Mouse (Mus musculus) Patski (cell line): Measurements from ENCODE around the gene Gli3. TPM values are rescaled to one million over a fixed set of nuclear protein-coding genes. Genes with fewer than 3 reads are reported as not detected.

Experiments
- ATAC-seq: fragments of 100-300 bp; one replicate; pipeline ENCODE4 v1.8.0; 2021
- CTCF ChIA-PET: fragments of 350-600 bp; sonication (Branson Sonifier 250); formaldehyde crosslinking; loops from one replicate; lab custom pipeline; 2022; ENCODE audit warnings: inconsistent platforms; lab: Charles Lee
- POLR2A ChIA-PET: fragments of 350-600 bp; sonication (Branson Sonifier 250); formaldehyde crosslinking; loops from one replicate; lab custom pipeline; 2022; ENCODE audit warnings: antibody characterized with exemption, inconsistent platforms; lab: Charles Lee
- DNase-seq: peaks from one replicate; pipeline ENCODE4 v3.0.0-alpha.2; 2011; ENCODE audit warnings: low read depth, low spot score
- H3K27me3 ChIP-seq: fragments of 371-371 bp; one replicate; pipeline ENCODE4 v1.5.1; 2021
- CTCF ChIP-seq: fragments of 100-300 bp; IDR thresholded peaks from one replicate; pipeline ENCODE4 v1.5.1; 2021
- in situ Hi-C: fragments of 300-500 bp; cut with MboI; formaldehyde crosslinking; loops from 3 replicates; pipeline ENCODE4 v1.11.1; 2018; ENCODE audit warnings: low pct_unique_long_range_greater_than_20kb, mixed read lengths
- polyA plus RNA-seq: library from polyadenylated mRNA; unstranded; gene quantifications from one replicate; pipeline ENCODE4 v1.2.3, GENCODE M21; 2021

The Gli3 gene
- polyA plus RNA-seq, 1 experiment from 2014 or later: 14.7 TPM

DNA sequence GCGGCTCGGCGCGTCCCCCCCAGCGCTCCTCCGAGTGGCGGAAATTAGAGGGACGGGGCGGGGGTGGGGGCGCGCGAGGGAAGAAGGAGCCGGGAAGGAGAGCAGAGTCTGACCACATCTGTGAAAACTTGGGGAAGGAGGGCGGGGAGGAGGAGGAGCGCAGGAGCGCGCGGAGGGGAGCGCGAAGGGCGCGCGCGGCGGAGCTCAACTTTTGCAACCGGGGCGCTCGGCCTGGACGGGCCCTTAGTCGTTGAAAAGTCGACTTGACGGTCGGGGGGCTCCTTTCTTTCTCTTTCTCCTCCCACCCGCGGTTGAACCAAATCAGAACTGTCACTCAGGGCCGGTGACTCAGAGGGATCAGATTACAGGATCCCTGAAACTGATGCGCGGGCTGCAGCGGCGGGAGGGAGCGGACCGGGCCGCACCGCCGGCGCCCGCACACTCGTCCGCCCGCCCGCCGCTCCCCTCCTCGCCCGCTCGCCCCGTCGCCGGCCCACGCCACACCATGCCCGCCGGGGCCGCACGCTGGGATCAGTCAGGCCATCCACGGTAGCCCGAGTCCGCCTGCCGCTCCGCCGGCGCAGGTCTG, 551 bp downstream of the Gli3 start:
- CTCF ChIA-PET: no interaction called here
- ATAC-seq: peak; percentile 60
- no peaks in the 10 kb centered on the region for H3K27me3 ChIP-seq
- POLR2A ChIA-PET: interaction anchor here (0.6 kb wide), 1 partner anchor 36 kb away, joined by 3 read pairs; no protein-coding TSS in a partner anchor
- DNase-seq: no peak
- TF ChIP-seq CTCF: no peak
- in situ Hi-C loops: loop anchor here (5.0 kb wide), 2 partner anchors 254 to 294 kb away; no protein-coding TSS in a partner anchor

DNA sequence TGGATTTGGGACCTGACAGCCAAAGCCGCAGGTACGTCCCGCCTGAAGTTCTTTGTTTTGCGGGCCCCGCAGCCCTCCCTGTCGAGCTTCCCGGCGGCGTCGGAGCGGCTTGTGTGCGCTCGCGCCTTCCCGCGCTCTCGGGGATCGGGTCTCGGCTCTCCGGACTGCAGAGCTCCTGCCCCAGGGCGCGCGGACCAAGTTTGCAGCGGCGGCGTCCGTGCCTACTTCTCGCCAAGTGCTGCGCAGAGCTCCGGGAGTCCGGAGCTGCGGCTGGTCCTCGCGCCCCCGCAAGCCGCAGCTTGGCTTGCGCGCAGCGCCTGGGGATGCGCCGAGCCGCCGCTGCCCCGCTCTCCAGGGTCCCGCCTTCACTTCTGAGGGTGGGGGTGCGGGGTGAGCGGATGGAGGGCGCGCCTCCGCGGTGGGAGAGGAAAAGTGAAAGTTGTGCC, 1.1 kb downstream of the Gli3 start:
- CTCF ChIA-PET: no interaction called here
- ATAC-seq: peak; percentile 18
- TF ChIP-seq CTCF: no peak

DNA sequence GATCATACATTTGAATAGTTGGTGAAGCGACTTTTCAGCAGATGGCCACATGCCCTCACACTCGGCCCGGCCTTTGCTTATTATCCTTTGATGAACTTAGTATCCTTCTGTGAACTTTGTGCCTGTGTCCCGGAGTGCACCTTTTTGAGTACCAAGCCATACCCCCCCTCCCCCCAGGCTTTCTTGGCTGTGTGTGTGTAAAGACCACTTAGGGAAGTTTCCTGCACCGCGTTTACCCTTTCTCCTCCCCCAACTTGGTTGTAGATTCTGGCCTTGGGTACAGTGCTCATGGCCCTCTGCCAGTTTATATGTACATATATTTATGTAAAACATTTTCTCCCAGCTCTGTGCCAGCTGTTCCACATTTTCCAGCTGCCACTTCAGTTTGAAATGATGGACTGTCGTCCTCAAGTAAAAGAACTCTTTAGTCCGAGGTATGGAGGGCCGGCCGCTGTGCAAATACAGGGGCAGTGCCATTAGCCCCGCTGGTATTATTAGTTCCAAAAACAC, 1.8 kb downstream of the Gli3 start:
- no peaks in the 10 kb centered on the region for H3K27me3 ChIP-seq
- no peak for DNase-seq
- in situ Hi-C loops: loop anchor here (5.0 kb wide), 2 partner anchors 253 to 293 kb away; no protein-coding TSS in a partner anchor
- CTCF ChIA-PET: interaction anchor here (0.6 kb wide), 1 partner anchor 294 kb away, joined by 3 read pairs; no protein-coding TSS in a partner anchor
- POLR2A ChIA-PET: no interaction called here
- TF ChIP-seq CTCF: no peak
- ATAC-seq: no peak

More for the DNA sequence above, 1.1 kb downstream of the Gli3 start:
- H3K27me3 ChIP-seq: no peaks in the 10 kb centered on the region
- POLR2A ChIA-PET: interaction anchor here (0.6 kb wide), 1 partner anchor 36 kb away, joined by 3 read pairs; no protein-coding TSS in a partner anchor
- no peak for DNase-seq
- in situ Hi-C loops: loop anchor here (5.0 kb wide), 2 partner anchors 253 to 293 kb away; no protein-coding TSS in a partner anchor

DNA sequence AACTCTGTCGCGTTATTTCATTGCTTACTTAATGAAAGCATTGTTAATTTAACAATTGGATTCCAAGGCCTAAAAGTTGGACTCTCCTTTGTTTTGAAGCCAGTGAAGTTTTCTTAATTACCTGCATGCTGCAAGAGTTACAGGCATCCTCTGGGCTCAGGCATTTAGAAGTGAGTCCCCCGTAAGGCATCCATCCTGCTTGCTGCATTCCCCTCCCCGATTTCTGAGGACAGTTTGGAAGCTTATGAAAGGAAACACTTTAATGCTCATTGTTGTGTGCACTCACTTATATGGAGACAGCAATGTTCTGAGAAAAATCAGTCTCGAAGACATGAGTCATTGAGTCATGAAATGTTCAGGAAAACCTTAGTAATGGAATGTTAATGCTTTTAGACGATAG, 3.5 kb downstream of the Gli3 start:
- in situ Hi-C loops: no loop called here
- POLR2A ChIA-PET: no interaction called here
- DNase-seq (no peak), ATAC-seq (no peak)
- H3K27me3 ChIP-seq: no peaks in the 10 kb centered on the region
- CTCF ChIA-PET: interaction anchor here (1.2 to 1.8 kb wide), 3 partner anchors 10 to 198 kb away, joined by 3 to 5 read pairs (median 3); no protein-coding TSS in a partner anchor
- TF ChIP-seq CTCF: no peak

DNA sequence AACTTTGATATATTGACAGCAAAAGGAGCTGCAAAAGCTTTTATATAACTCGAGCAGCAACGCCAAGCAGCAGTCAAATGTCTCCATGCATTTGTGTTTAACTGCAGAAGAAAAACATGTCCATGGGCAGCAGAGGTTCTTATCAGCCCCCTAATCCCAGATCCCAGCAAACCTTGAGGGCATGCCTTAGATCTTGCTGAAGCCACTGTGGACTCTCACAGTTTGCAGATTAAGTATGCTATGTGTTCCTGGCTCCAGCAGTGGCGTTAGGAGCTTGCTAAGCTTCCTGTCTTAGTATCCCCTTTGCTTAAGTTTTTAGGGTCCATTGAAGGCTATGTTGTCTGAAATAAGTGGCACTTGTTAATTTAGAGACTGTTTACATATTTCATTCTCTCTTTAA, 4.4 kb downstream of the Gli3 start:
- ChIA-PET POLR2A (interaction anchor here (0.5 to 0.6 kb wide), 2 partner anchors 62 to 85 kb away, joined by 3 to 4 read pairs; no protein-coding TSS in a partner anchor), CTCF (interaction anchor here (0.7 to 1.8 kb wide), 8 partner anchors 8 to 248 kb away, joined by 3 to 5 read pairs (median 3); no protein-coding TSS in a partner anchor)
- no peak for ATAC-seq
- H3K27me3 ChIP-seq: no peaks in the 10 kb centered on the region
- DNase-seq: no peak
- in situ Hi-C loops: no loop called here
- TF ChIP-seq CTCF: no peak

DNA sequence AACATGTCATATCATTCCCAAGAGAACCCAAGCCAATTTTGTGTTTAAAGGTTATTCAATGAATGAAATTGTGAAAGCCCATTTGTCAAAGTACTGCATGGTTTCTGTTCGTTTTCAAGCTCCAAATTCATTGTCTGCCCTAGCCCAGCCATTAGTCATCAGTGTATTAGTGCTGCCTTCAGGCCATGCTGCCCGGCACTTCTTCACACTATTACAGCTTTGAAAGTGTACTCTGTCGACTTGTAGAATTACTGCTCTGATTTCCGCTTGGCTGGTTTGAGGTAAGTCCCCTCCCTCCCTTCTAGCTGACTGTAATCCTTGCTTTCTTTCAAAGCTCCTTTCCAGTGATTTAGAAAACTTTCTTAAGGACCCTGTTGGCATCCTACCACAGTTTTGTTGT, 5.4 kb downstream of the Gli3 start:
- ChIA-PET POLR2A (interaction anchor here (0.9 kb wide), 1 partner anchor 27 kb away, joined by 3 read pairs; no protein-coding TSS in a partner anchor), CTCF (interaction anchor here (1.1 to 1.8 kb wide), 4 partner anchors 9 to 247 kb away, joined by 3 to 4 read pairs (median 3); no protein-coding TSS in a partner anchor)
- in situ Hi-C loops: no loop called here
- no peaks in the 10 kb centered on the region for H3K27me3 ChIP-seq
- ATAC-seq: peak; percentile 66
- no peak for TF ChIP-seq CTCF
- DNase-seq: no peak

DNA sequence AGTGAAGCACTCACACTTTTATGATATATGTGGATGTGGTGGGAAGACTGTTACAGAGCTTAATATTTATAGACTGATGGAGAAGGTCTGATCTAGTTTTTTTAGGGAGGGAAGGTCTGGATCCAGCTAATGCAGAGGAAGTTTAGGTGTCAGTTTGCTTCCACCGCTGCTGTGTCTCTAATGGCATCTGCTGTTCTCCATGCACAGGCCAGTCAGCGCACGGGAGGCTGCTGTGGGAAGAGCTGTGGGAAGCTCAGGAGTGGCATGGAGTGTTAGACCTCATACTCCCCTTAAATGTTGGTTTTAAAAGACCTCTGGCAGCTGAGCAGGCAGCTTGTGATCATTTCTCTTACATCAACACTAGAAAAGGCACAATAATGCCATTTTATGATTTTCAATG, 7.0 kb downstream of the Gli3 start:
- TF ChIP-seq CTCF: no peak
- CTCF ChIA-PET: interaction anchor here (1.8 kb wide), 1 partner anchor 13 kb away, joined by 4 read pairs; no protein-coding TSS in a partner anchor
- in situ Hi-C loops: loop anchor here (10.0 kb wide), 1 partner anchor 155 kb away; no protein-coding TSS in a partner anchor
- ATAC-seq: no peak
- no peaks in the 10 kb centered on the region for H3K27me3 ChIP-seq
- POLR2A ChIA-PET: no interaction called here
- no peak for DNase-seq

DNA sequence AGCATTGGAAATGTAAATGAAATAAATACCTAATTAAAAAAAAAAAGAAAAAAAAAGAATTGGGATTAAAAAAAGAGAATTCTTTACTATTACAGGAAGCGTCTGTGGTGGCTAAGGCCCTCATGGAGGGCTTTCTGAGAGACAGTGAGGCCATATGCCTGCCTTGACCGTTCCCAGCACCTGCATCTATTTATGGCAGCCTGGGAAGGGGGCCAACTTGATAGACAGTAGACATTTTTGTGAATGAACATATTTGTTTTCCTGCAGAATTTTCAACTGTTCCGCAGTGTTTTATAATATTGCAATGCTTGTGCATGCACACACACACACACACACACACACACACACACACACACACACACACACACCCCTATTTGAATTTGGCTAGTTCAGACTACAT, 9.7 kb downstream of the Gli3 start:
- in situ Hi-C loops: loop anchor here (10.0 kb wide), 1 partner anchor 152 kb away; no protein-coding TSS in a partner anchor
- no peak for DNase-seq
- POLR2A ChIA-PET: interaction anchor here (0.7 kb wide), 1 partner anchor 278 kb away, joined by 5 read pairs; no protein-coding TSS in a partner anchor

DNA sequence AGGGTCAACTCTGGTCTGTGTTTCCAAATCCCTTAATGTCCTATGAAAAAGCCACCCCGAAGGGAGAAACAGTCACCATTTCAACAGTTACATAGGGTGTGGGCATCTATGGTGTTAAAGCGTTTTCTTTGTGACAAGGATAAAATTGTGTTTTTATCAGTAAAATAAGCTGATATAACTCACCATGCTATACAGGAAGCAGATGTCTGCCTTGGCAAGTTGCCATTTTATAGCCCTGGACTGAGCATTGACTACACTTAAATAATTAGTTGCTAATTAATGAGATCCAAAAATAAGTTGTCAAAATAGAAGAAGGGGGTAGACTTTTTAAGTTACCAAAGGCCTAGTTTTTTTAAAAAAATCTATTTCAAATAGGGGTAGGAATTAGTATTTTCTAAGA, 11.4 kb downstream of the Gli3 start:
- DNase-seq: no peak
- in situ Hi-C loops: loop anchor here (10.0 kb wide), 1 partner anchor 150 kb away; no protein-coding TSS in a partner anchor
- H3K27me3 ChIP-seq: no peaks in the 10 kb centered on the region
- TF ChIP-seq CTCF: no peak
- ATAC-seq: no peak
- POLR2A ChIA-PET: interaction anchor here (0.7 kb wide), 1 partner anchor 845 kb away, joined by 3 read pairs; no protein-coding TSS in a partner anchor
- CTCF ChIA-PET: interaction anchor here (1.7 kb wide), 1 partner anchor 9 kb away, joined by 4 read pairs; no protein-coding TSS in a partner anchor

More for the DNA sequence above, 9.7 kb downstream of the Gli3 start:
- no peak for ATAC-seq
- no peaks in the 10 kb centered on the region for H3K27me3 ChIP-seq
- no peak for TF ChIP-seq CTCF
- CTCF ChIA-PET: no interaction called here
